Mouse (Mus musculus): ENCODE data around the gene Gm20721.

DNA sequence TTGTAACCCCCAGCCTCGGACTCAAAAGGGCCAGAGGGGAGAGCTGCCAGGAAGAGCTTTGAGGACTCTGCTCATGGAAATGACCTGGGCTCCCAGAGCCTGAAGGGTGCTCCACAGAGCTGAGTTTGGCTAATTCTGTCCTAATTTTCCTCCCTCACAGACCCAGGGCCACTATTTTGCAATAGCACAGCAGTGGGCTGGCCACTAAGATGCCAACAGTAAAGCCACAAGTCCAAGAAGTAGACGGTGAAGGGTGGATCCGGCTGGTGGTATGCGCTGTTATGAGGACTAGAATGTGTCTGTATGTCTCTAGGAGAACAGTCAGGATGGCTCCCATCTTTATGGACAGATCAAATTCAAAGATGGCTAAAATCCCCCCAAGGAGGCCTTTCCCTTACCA, 12.0 kb upstream of the Gm20721 start:
- TF ChIP-seq POLR2A (IDR thresholded peaks at IDR 0.05; ENCODE audit: low read depth, low read length) = no peak
- TF ChIP-seq CTCF (conservative IDR thresholded peaks at IDR 0.05 in 1 of 2, IDR thresholded peaks at IDR 0.05 in 1 of 2; ENCODE audit: low read depth in 2 of 2, low read length in 2 of 2) = no peak
- TF ChIP-seq MAZ (IDR thresholded peaks at IDR 0.05; ENCODE audit: low read depth, low read length) = no peak
- TF ChIP-seq ZKSCAN1 (IDR thresholded peaks at IDR 0.05; ENCODE audit: borderline replicate concordance, low read depth, low read length) = no peak
- TF ChIP-seq USF2 (conservative IDR thresholded peaks at IDR 0.05; ENCODE audit: low read depth, low read length) = no peak
- TF ChIP-seq ZC3H11A (IDR thresholded peaks at IDR 0.05; ENCODE audit: low read depth, low read length) = no peak
- no peak for TF ChIP-seq MYC (IDR thresholded peaks at IDR 0.05; ENCODE audit: low read depth, low read length)
- TF ChIP-seq HCFC1 (IDR thresholded peaks at IDR 0.05; ENCODE audit: low read depth, low read length) = no peak
- TF ChIP-seq JUND (conservative IDR thresholded peaks at IDR 0.05; ENCODE audit: low read depth, low read length) = no peak
- TF ChIP-seq PAX5 (IDR thresholded peaks at IDR 0.05; ENCODE audit: low read length) = no peak
